Mouse (Mus musculus) brain, embryonic 14.5 days (tissue): ENCODE results near the gene Rnasel. TPM values are rescaled to one million over a fixed set of nuclear protein-coding genes. Genes with fewer than 3 reads are reported as not detected.
A peak's percentile ranks its signal among the peaks of the same experiment; 100 is the strongest.

Experiments
- DNase-seq: peaks from one replicate; pipeline ENCODE4 v3.0.0-alpha.2; 2011; ENCODE audit warnings: low read depth
- CTCF ChIP-seq: fragments of 200-500 bp; IDR thresholded peaks from 2 replicates; pipeline ENCODE4 v1.5.1; 2012; ENCODE audit warnings: inconsistent platforms, mild to moderate bottlenecking, moderate library complexity, borderline replicate concordance; ENCODE audit not compliant: insufficient read depth, insufficient read length; ENCODE audit errors: extremely low read depth
- POLR2A ChIP-seq: fragments of 200-500 bp; IDR thresholded peaks from 2 replicates; pipeline ENCODE4 v1.6.1; 2012; ENCODE audit warnings: mild to moderate bottlenecking, inconsistent platforms, borderline replicate concordance; ENCODE audit not compliant: poor library complexity, insufficient read depth, insufficient read length, severe bottlenecking; ENCODE audit errors: extremely low read depth
- polyA plus RNA-seq: library from polyadenylated mRNA; depleted of rRNA; stranded (reverse); fragments of >200 nt; gene quantifications from 2 replicates; pipeline ENCODE4 v1.2.3, GENCODE M21; 2012; rRNA removed

The Rnasel gene
- polyA plus RNA-seq, 1 experiment = 78.4 TPM

DNA sequence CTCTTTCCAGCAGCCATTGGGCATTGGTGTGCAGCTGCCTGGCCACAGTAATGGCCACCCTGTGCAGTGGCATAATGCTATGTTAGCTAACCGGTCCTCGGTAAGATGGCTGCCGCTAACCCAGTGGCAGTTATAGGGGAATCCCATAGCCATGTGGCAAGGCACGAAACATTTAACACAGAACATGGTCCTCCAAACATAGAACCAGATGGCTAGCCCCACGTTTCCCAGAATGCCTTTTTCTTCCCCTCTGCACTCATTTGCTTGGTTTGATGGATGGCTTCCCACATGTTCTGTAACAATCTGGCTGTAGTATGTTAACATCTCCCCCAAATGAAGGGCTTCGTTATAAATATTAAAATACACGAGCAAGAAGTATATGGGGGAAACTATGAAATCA is 27.0 kb downstream of the Rnasel start:
- TF ChIP-seq POLR2A = no peak
- no peak for TF ChIP-seq CTCF
- DNase-seq = peak; percentile 46

DNA sequence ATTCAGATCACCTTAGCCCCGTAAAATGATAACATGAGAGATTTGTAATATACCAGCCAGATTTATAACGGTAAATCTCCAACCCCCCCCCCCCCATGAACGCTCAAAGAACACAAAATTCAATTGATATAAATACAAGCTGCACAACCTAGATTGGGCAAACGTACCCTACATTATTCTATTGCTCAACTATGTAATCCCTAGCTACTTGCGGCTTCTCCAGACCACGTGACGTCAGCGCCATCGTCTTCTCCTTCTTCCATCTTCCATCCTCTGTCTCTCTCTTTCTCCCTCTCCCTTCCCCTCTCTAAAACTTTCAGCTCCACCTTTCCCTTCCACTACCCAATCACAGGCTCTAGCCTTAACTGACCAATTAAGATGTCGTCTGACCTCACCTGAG is 29.0 kb downstream of the Rnasel start:
- no peak for TF ChIP-seq POLR2A
- TF ChIP-seq CTCF = no peak
- DNase-seq = no peak

DNA sequence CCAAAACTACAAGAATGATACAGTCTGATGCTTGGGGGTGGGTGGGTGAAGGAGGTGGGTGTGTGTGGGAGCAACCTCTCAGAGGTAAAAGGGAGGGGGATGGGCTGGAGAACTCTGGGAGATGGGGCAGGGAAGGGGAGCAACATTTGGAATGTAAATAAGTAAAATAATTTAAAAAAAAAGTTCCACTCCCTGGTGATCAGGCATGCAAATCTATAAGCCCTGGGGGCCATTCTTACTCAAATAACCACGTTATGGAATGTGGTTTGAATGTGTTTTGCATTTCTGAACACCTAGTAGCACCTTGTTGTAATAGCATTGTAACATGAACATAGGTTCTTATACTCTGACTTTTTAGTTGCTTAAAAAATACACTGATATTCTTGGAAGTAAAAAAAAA is 34.1 kb downstream of the Rnasel start:
- TF ChIP-seq POLR2A = no peak
- no peak for TF ChIP-seq CTCF
- DNase-seq = no peak

DNA sequence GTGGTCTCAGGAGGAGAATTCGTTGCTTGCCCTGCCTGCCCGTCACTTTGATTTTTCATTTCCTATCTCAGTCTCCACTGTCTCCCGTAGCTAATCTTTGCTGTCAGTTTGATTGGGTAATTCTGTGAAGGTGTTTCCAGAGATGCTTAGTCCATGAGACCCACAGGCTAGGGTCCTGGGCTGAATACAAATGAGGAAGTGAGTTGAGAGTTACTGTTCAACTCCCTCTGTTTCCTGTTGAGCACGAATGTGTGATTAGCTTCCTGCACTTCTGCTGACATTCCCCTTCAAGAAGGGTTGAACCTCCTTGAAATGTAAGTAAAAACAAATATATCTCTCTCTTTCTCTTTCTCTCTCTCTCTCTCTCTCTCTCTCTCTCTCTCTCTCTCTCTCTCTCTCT is 36.4 kb downstream of the Rnasel start:
- no peak for DNase-seq
- TF ChIP-seq CTCF (no peak), POLR2A (no peak)

DNA sequence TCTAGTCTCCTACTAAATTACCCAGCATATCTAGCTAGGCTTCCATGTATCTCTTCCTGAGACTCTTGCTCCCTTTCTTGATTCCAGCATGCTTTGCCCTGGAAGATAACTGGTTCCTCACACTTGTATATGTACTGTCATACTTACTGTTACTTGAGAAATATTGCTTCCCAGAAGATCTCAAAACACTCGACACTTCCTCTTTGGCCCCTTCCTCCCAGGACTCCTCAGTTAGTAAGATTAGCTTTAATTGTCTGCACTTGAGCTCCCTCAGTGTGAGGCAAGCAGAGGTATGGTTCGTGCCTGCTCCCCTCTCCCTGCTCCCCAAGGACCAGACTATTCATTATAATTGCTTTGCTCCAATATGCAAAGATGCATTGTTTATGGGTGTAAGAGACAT is 41.5 kb downstream of the Rnasel start:
- no peak for DNase-seq
- TF ChIP-seq POLR2A (no peak), CTCF (no peak)

DNA sequence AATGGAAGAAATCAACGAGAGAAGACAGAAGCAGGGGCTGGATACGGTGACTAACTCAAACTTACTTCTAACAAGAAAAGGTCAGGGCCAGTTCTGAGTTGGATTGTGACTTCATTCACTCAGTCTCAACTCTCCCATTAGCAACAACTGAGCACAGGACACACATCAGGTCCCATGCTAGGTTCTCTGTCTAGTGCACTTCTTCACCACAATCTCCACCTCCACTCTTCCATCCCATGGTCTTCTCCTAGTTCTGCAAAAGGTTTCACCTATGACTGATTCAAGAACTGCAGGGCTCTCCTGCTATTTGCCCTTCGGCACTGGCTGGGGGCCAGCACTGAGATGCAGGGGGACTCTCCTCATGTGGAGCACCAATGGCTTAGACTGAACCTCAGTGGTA is 45.0 kb downstream of the Rnasel start:
- DNase-seq = no peak
- TF ChIP-seq CTCF (no peak), POLR2A (no peak)

DNA sequence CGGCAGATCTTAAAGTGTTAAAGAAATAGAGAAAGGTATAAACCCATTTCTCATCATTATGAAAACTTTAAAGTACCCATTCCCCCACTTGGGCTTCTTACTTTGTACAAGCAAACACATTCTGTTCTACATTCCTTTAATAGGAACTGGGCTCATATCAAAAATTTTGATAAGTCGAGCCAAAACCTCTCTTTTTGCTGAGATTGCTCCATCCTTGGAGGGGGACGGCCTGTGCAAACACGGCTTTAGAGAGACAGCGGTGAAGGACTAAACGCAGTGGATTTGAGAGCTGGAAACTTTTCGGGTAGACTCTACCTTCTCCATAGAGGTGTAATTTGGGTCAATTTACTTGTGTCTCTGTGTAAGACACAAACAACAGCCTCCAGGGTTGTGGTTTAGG is 53.5 kb downstream of the Rnasel start:
- TF ChIP-seq CTCF = no peak
- TF ChIP-seq POLR2A = no peak
- DNase-seq = no peak

DNA sequence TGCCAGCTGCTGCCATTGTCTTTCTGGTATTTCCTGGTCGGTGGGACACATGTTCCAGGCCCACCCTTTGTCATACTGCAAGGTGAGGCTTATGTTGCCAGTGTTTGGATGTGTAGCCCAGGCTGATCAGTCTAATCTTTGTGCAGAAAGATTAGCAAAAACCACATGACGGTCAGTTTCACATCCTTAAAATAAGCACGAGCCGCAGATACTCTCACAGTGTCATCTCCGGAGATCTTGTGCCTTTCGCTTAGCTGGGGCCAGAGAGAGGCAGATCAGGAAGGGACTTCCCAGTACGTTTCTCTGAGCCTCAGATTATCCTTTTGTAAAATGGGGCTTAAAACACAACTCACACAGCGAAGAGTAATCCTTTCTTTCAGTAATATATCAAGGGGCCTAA is 54.3 kb downstream of the Rnasel start:
- DNase-seq = no peak
- no peak for TF ChIP-seq CTCF
- no peak for TF ChIP-seq POLR2A

DNA sequence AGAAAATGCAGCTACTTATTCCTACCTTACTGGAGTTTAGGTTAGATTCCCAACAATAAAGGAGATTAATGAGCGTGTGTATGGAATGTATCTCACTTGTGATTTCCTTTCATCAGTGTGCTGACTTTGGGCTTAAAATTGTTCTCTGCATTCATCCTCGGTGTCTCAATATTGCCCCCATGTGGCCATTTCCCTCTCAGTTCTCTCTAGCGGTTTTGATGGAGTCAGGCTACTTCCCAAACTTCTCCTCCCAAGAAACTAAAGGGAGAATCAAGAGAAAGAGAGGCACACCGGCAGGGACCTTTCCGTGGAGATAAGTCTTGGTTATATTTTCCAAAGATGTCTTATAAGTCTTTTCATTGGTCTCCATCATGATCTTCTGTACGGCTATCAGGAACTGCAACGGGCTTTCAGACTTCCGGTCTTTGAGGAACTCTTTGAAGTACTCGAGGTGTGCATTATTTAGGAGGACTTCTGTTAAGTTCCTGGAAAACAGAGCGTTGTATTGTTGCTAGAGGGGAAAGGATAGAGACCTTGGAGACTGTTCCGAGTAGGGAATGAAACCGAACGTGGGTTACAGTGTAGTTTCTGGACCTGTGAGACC is 58.3 kb downstream of the Rnasel start:
- TF ChIP-seq CTCF = peak; percentile 72; the same call in 1 of the 2 replicates
- TF ChIP-seq POLR2A = no peak
- peak; percentile 70 for DNase-seq

Other genes with a start within 250 kb of the Rnasel start
- gene Npl, start 199.4 kb upstream of the Rnasel start, polyA plus RNA-seq = 4.9 and 6.6 TPM in 2 replicates
- 31.1 and 46.2 TPM in 2 replicates for gene Rgs8, start 96.4 kb upstream of the Rnasel start, polyA plus RNA-seq
- 22.8 and 35.5 TPM in 2 replicates for gene Rgs16, start 9.1 kb upstream of the Rnasel start, polyA plus RNA-seq
- gene Rgsl1, start 94.7 kb downstream of the Rnasel start, polyA plus RNA-seq = 0.24 and 0.44 TPM in 2 replicates
- not detected in 2 replicates for gene Teddm1b, start 124.9 kb downstream of the Rnasel start, polyA plus RNA-seq
- gene Teddm1a, start 142.3 kb downstream of the Rnasel start, polyA plus RNA-seq = not detected in 2 replicates
- 151 and 226 TPM in 2 replicates for gene Glul, start 150.5 kb downstream of the Rnasel start, polyA plus RNA-seq
- gene Teddm2, start 150.8 kb downstream of the Rnasel start, polyA plus RNA-seq = 0.90 and 1.2 TPM in 2 replicates